Mouse (Mus musculus): ENCODE results near the gene Fcer1g.

DNA sequence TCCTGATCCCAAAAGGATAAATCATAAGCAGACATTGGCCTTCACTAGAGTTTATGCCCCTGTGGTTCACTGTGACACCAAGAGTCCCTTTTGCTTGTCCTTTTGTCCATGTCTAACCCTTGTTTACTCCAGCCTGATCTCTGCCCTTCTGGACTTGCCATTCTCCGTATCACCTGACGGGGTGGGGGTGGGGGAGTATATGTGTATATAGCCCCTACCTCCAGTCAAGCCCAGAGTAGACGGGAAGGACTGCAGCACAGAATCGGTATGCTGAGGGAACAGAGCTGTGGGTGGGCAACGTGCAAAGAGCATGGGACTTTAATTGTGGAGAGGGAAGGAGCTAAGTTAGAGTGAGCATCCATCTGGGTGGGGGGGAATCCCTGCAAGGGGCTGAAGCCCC lies 9.3 kb downstream of the Fcer1g start, which contains the start of gene Apoa2:
- TF ChIP-seq POLR2A (IDR thresholded peaks at IDR 0.05; ENCODE audit: extremely low read depth, insufficient read depth, low read length), result no peak
- TF ChIP-seq CTCF (IDR thresholded peaks at IDR 0.05; ENCODE audit: extremely low read depth, insufficient read depth, low read length), result no peak

Measured in cortical plate, adult 2 months (tissue).